11 mouse cellular contexts compared by ENCODE assay signal in genomic region chrX:42050652-42051643, GRCm38 (mm10). TPM values are rescaled to one million over a fixed set of nuclear protein-coding genes. Genes with fewer than 3 reads are reported as not detected.
A peak's percentile ranks its signal among the peaks of the same experiment; 100 is the strongest.
DNase-seq lines count a peak whose midpoint lies in the region; ATAC-seq and TF ChIP-seq lines count a peak whose summit lies in the region.
"Had no signal": no experiment of that assay in that cellular context is flagged by ENCODE, and none has a peak within 500 bp of the region (broad histone marks: within the 10 kb centered on the region; RNA-seq: fewer than 3 reads in every experiment).

No protein-coding gene starts in this region.

- no peaks in the 10 kb centered on the region for H3K36me3 ChIP-seq in embryonic facial prominence, embryonic 12.5 days
- no peaks in the 10 kb centered on the region for H3K36me3 ChIP-seq in embryonic facial prominence, embryonic 10.5 days (replicated peaks)
- H3K36me3 ChIP-seq in liver, embryonic 16.5 days (ENCODE audit: control insufficient read depth, insufficient read depth) = no peaks in the 10 kb centered on the region
- no peaks in the 10 kb centered on the region for H3K36me3 ChIP-seq in limb, embryonic 15.5 days
- no peaks in the 10 kb centered on the region for H3K36me3 ChIP-seq in stomach, postnatal 0 days (ENCODE audit: control insufficient read depth, insufficient read depth, low read length)
- H3K36me3 ChIP-seq in forebrain, embryonic 11.5 days (ENCODE audit: control insufficient read depth, insufficient read depth, low read length) = no peaks in the 10 kb centered on the region
- H3K36me3 ChIP-seq: forebrain, embryonic 10.5 days; hindbrain, embryonic 13.5 days; midbrain, embryonic 13.5 days had no signal

- ATAC-seq in embryonic facial prominence, embryonic 12.5 days (ENCODE audit: insufficient number of reproducible peaks, insufficient read depth, low FRiP score, low TSS enrichment) = no peak
- ATAC-seq in liver, embryonic 16.5 days (ENCODE audit: low read depth) = peak; percentile 51; the same call in 1 of the 2 replicates
- no peak for ATAC-seq in limb, embryonic 15.5 days (ENCODE audit: insufficient number of reproducible peaks, low FRiP score, low TSS enrichment, low read depth)
- peak; percentile 29; the same call in 1 of the 2 replicates for ATAC-seq in stomach, postnatal 0 days (ENCODE audit: low FRiP score, low TSS enrichment)
- ATAC-seq in forebrain, embryonic 11.5 days (replicated peaks; ENCODE audit: low FRiP score) = no peak
- ATAC-seq in megakaryocyte, adult 5-6 weeks (ENCODE audit: poor library complexity, severe bottlenecking) = no peak
- ATAC-seq: midbrain, embryonic 13.5 days had no signal

- no peaks in the 10 kb centered on the region for H3K9me3 ChIP-seq in embryonic facial prominence, embryonic 12.5 days
- H3K9me3 ChIP-seq in embryonic facial prominence, embryonic 10.5 days = no peaks in the 10 kb centered on the region
- H3K9me3 ChIP-seq in liver, embryonic 16.5 days (replicated peaks; ENCODE audit: control insufficient read depth, low read length) = no peaks in the 10 kb centered on the region
- H3K9me3 ChIP-seq in limb, embryonic 15.5 days = no peaks in the 10 kb centered on the region
- no peaks in the 10 kb centered on the region for H3K9me3 ChIP-seq in stomach, postnatal 0 days (ENCODE audit: control insufficient read depth, low read length)
- no peaks in the 10 kb centered on the region for H3K9me3 ChIP-seq in forebrain, embryonic 11.5 days (ENCODE audit: control insufficient read depth, low read length)
- H3K9me3 ChIP-seq: forebrain, embryonic 10.5 days; hindbrain, embryonic 13.5 days; midbrain, embryonic 13.5 days had no signal

- WGBS in embryonic facial prominence, embryonic 12.5 days = 70% methylated on average over 5 of the region's 5 CpGs
- 78% methylated on average over 5 of the region's 5 CpGs for WGBS in embryonic facial prominence, embryonic 10.5 days
- 64% methylated on average over 5 of the region's 5 CpGs for WGBS in liver, embryonic 16.5 days (ENCODE audit: insufficient replicate concordance)
- 72% methylated on average over 5 of the region's 5 CpGs for WGBS in limb, embryonic 15.5 days
- WGBS in stomach, postnatal 0 days = 59% methylated on average over 5 of the region's 5 CpGs
- 85% methylated on average over 5 of the region's 5 CpGs for WGBS in forebrain, embryonic 11.5 days

- no peak for DNase-seq in embryonic facial prominence, embryonic 10.5 days (ENCODE audit: low spot score)
- no peak for DNase-seq in liver
- no peak for DNase-seq in stomach, postnatal 0 days (ENCODE audit: low spot score)
- DNase-seq in forebrain, embryonic 11.5 days (ENCODE audit: low spot score) = no peak

- H3K4me1 ChIP-seq in embryonic facial prominence, embryonic 12.5 days = no peaks in the 10 kb centered on the region
- no peaks in the 10 kb centered on the region for H3K4me1 ChIP-seq in embryonic facial prominence, embryonic 10.5 days
- H3K4me1 ChIP-seq in liver, embryonic 16.5 days (ENCODE audit: control insufficient read depth, low read depth, low read length) = no peaks in the 10 kb centered on the region
- no peaks in the 10 kb centered on the region for H3K4me1 ChIP-seq in limb, embryonic 15.5 days
- H3K4me1 ChIP-seq in stomach, postnatal 0 days (replicated peaks; ENCODE audit: control insufficient read depth, insufficient read depth) = no peaks in the 10 kb centered on the region
- H3K4me1 ChIP-seq in forebrain, embryonic 11.5 days (replicated peaks; ENCODE audit: control insufficient read depth, insufficient read depth, low read length) = no peaks in the 10 kb centered on the region
- H3K4me1 ChIP-seq: hindbrain, embryonic 13.5 days; midbrain, embryonic 13.5 days had no signal

- H3K27ac ChIP-seq in embryonic facial prominence, embryonic 12.5 days = 0 out of 2 replicates have a peak overlapping the region, but pooled peaks have one; percentile 23
- H3K27ac ChIP-seq in embryonic facial prominence, embryonic 10.5 days (replicated peaks) = no peak overlapping the region
- H3K27ac ChIP-seq in liver, embryonic 16.5 days (ENCODE audit: low read length) = no peak overlapping the region
- H3K27ac ChIP-seq in limb, embryonic 15.5 days = peak overlapping the region; percentile 43; the same call in 1 of the 2 replicates
- H3K27ac ChIP-seq in stomach, postnatal 0 days (replicated peaks) = no peak overlapping the region
- no peak overlapping the region for H3K27ac ChIP-seq in forebrain, embryonic 11.5 days (ENCODE audit: low read depth, low read length)
- H3K27ac ChIP-seq: forebrain, embryonic 10.5 days; hindbrain, embryonic 13.5 days; midbrain, embryonic 13.5 days had no signal

- TF ChIP-seq EP300 in stomach, postnatal 0 days (optimal IDR thresholded peaks at IDR 0.05) = no peak

- no peak overlapping the region for H3K4me3 ChIP-seq in embryonic facial prominence, embryonic 12.5 days
- no peak overlapping the region for H3K4me3 ChIP-seq in embryonic facial prominence, embryonic 10.5 days
- H3K4me3 ChIP-seq in liver, embryonic 16.5 days (ENCODE audit: low read depth, low read length) = no peak overlapping the region
- no peak overlapping the region for H3K4me3 ChIP-seq in limb, embryonic 15.5 days
- H3K4me3 ChIP-seq in stomach, postnatal 0 days (ENCODE audit: low read depth, low read length) = no peak overlapping the region
- no peak overlapping the region for H3K4me3 ChIP-seq in forebrain, embryonic 11.5 days (ENCODE audit: low read depth, low read length)
- H3K4me3 ChIP-seq: forebrain, embryonic 10.5 days; hindbrain, embryonic 13.5 days; midbrain, embryonic 13.5 days had no signal

- H3K4me2 ChIP-seq in embryonic facial prominence, embryonic 12.5 days (replicated peaks) = no peak overlapping the region
- no peak overlapping the region for H3K4me2 ChIP-seq in liver, embryonic 16.5 days (ENCODE audit: low read depth, low read length)
- no peak overlapping the region for H3K4me2 ChIP-seq in limb, embryonic 15.5 days
- no peak overlapping the region for H3K4me2 ChIP-seq in stomach, postnatal 0 days (replicated peaks; ENCODE audit: low read depth)
- H3K4me2 ChIP-seq in forebrain, embryonic 11.5 days (ENCODE audit: low read depth, low read length, severe bottlenecking) = no peak overlapping the region
- H3K4me2 ChIP-seq: hindbrain, embryonic 13.5 days; midbrain, embryonic 13.5 days had no signal

- H3K9ac ChIP-seq in embryonic facial prominence, embryonic 12.5 days = no peak overlapping the region
- no peak overlapping the region for H3K9ac ChIP-seq in liver, embryonic 16.5 days (ENCODE audit: low read depth, low read length)
- H3K9ac ChIP-seq in limb, embryonic 15.5 days = no peak overlapping the region
- no peak overlapping the region for H3K9ac ChIP-seq in stomach, postnatal 0 days (ENCODE audit: low read length)
- H3K9ac ChIP-seq in forebrain, embryonic 11.5 days (ENCODE audit: low read length) = no peak overlapping the region
- H3K9ac ChIP-seq: hindbrain, embryonic 13.5 days; midbrain, embryonic 13.5 days had no signal

- H3K27me3 ChIP-seq in embryonic facial prominence, embryonic 12.5 days = no peaks in the 10 kb centered on the region
- H3K27me3 ChIP-seq in embryonic facial prominence, embryonic 10.5 days (replicated peaks; ENCODE audit: low read depth, poor library complexity, severe bottlenecking) = no peaks in the 10 kb centered on the region
- no peaks in the 10 kb centered on the region for H3K27me3 ChIP-seq in liver, embryonic 16.5 days (ENCODE audit: control insufficient read depth, insufficient read depth, low read depth, low read length)
- no peaks in the 10 kb centered on the region for H3K27me3 ChIP-seq in limb, embryonic 15.5 days
- H3K27me3 ChIP-seq in stomach, postnatal 0 days (ENCODE audit: control insufficient read depth, insufficient read depth, low read length) = no peaks in the 10 kb centered on the region
- H3K27me3 ChIP-seq in forebrain, embryonic 11.5 days (ENCODE audit: control insufficient read depth, insufficient read depth, low read length) = no peaks in the 10 kb centered on the region
- H3K27me3 ChIP-seq: hindbrain, embryonic 13.5 days; midbrain, embryonic 13.5 days had no signal

- no peak for TF ChIP-seq CTCF in stomach, postnatal 0 days (IDR thresholded peaks at IDR 0.05; ENCODE audit: low read depth)

RNA-seq across cellular contexts. Expression of gene Xiap, which starts 8.5 kb away (rescaled TPM):
- 13.3 and 14.5 TPM in 2 replicates for polyA plus RNA-seq in embryonic facial prominence, embryonic 12.5 days (2016; fragmentation: Nextera tagmentation; extraction: Ambion mirVana)
- 11.4 and 11.8 TPM in 2 replicates for polyA plus RNA-seq in embryonic facial prominence, embryonic 10.5 days (2016; fragmentation: Nextera tagmentation; extraction: Ambion mirVana)
- 6.8 and 6.9 TPM in 2 replicates for polyA plus RNA-seq in liver, embryonic 16.5 days (2015; fragmentation: Nextera tagmentation; extraction: Ambion mirVana)
- polyA plus RNA-seq in limb, embryonic 15.5 days (2015; fragmentation: Nextera tagmentation; extraction: Ambion mirVana) = 9.1 and 12.7 TPM in 2 replicates
- polyA plus RNA-seq in stomach, postnatal 0 days (2015; fragmentation: Nextera tagmentation; extraction: Ambion mirVana) = 7.5 and 7.6 TPM in 2 replicates
- polyA plus RNA-seq in forebrain, embryonic 11.5 days (2014; fragmentation: Nextera tagmentation; extraction: Ambion mirVana) = 13.4 and 16.4 TPM in 2 replicates
- total RNA-seq in megakaryocyte, adult 5-6 weeks (2015) = 87.0 and 88.2 TPM in 2 replicates
- total RNA-seq in megakaryocyte, adult 5-6 weeks (2017) = 69.6 and 74.0 TPM in 2 replicates

Comparison
In these comparisons a context has a peak if more than half of its experiments do, and no peak if none do; other contexts are left out.
1. H3K27ac ChIP-seq: peak in embryonic facial prominence, embryonic 12.5 days (single experiment) and limb, embryonic 15.5 days (single experiment); none in embryonic facial prominence, embryonic 10.5 days (single experiment), liver, embryonic 16.5 days (single experiment), stomach, postnatal 0 days (single experiment) and forebrain, embryonic 11.5 days (single experiment).
2. ATAC-seq: peak in liver, embryonic 16.5 days (single experiment) and stomach, postnatal 0 days (single experiment); none in embryonic facial prominence, embryonic 12.5 days (single experiment), limb, embryonic 15.5 days (single experiment), forebrain, embryonic 11.5 days (single experiment) and megakaryocyte, adult 5-6 weeks (single experiment).